Mouse (Mus musculus) liver, embryonic 13.5 days (tissue): ENCODE results near the gene Atp7a. TPM values are rescaled to one million over a fixed set of nuclear protein-coding genes. Genes with fewer than 3 reads are reported as not detected.

Experiments used
- ATAC-seq: fragments of 200-750 bp; cut with Nextera tagmentation; 2 replicates; pipeline ENCODE4 v1.8.0; 2017; ENCODE audit warnings: low read depth, mild to moderate bottlenecking, moderate number of reproducible peaks, moderate library complexity
- DNase-seq: peaks from one replicate; pipeline ENCODE4 v3.0.0; 2022
- H3K27ac ChIP-seq: fragments of 300-500 bp; sonication (generic); 2 replicates; pipeline ENCODE4 v1.5.1; 2015; ENCODE audit warnings: moderate library complexity, mild to moderate bottlenecking, inconsistent platforms
- H3K27me3 ChIP-seq: fragments of 300-500 bp; sonication (generic); 2 replicates; pipeline ENCODE4 v1.6.1; 2015; ENCODE audit warnings: mild to moderate bottlenecking, inconsistent platforms
- H3K36me3 ChIP-seq: fragments of 300-500 bp; sonication (generic); 2 replicates; pipeline ENCODE4 v1.6.1; 2015; ENCODE audit warnings: mild to moderate bottlenecking, inconsistent platforms
- H3K4me1 ChIP-seq: fragments of 300-500 bp; sonication (generic); replicated peaks from 2 replicates; pipeline ENCODE4 v1.6.1; 2015; ENCODE audit warnings: inconsistent platforms
- H3K4me2 ChIP-seq: fragments of 300-500 bp; sonication (generic); 2 replicates; pipeline ENCODE4 v1.6.1; 2015; ENCODE audit warnings: inconsistent platforms, mild to moderate bottlenecking, moderate library complexity
- H3K4me3 ChIP-seq: fragments of 300-500 bp; sonication (generic); replicated peaks from 2 replicates; pipeline ENCODE4 v1.5.1; 2015; ENCODE audit warnings: mild to moderate bottlenecking, inconsistent platforms
- H3K9ac ChIP-seq: fragments of 300-500 bp; sonication (generic); 2 replicates; pipeline ENCODE4 v1.6.1; 2015; ENCODE audit warnings: mild to moderate bottlenecking, inconsistent platforms
- H3K9me3 ChIP-seq: fragments of 300-500 bp; sonication (generic); replicated peaks from 2 replicates; pipeline ENCODE4 v1.6.1; 2016; ENCODE audit warnings: inconsistent platforms
- WGBS: fragments of 180-500 bp; shearing (Covaris S2); methylation state at CpG from one replicate; pipeline ENCODE4 v1.1.7; 2015; ENCODE audit not compliant: insufficient replicate concordance; 5-methylcytosine and 5-hydroxymethylcytosine counted together
- polyA plus RNA-seq: library from polyadenylated mRNA; unstranded; fragments of >200 nt; fragmentation: Nextera tagmentation; extraction: Ambion mirVana; gene quantifications from 2 replicates; pipeline ENCODE4 v1.2.1, GENCODE M21; 2015

Atp7a gene
- polyA plus RNA-seq, 1 experiment from 2014 or later, result 6.7 TPM

- Histone ChIP-seq H3K4me3 (no peak overlapping the region), H3K9me3 (no peaks in the 10 kb centered on the region), H3K27ac (no peak overlapping the region), H3K36me3 (peaks cover 3% of the 10 kb centered on the region; the same call in 1 of the 2 replicates), H3K4me2 (no peak overlapping the region), H3K27me3 (no peaks in the 10 kb centered on the region), H3K4me1 (no peaks in the 10 kb centered on the region), H3K9ac (no peak overlapping the region)
- DNase-seq, result no peak
- no peak for ATAC-seq
These were observed 55.4 kb downstream of the Atp7a start for GRCm38 (mm10) chrX:106082518-106082917.

DNA sequence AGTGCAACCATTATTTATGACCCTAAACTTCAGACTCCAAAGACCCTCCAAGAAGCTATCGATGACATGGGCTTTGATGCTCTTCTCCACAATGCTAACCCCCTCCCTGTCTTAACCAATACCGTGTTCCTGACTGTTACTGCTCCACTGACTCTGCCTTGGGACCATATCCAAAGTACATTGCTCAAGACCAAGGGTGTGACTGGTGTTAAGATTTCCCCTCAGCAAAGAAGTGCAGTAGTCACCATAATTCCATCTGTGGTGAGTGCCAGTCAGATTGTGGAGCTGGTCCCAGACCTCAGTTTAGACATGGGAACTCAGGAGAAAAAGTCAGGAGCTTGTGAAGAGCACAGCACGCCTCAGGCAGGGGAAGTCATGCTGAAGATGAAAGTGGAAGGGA lies 58.1 kb downstream of the Atp7a start:
- Histone ChIP-seq H3K27ac (no peak overlapping the region), H3K4me1 (no peaks in the 10 kb centered on the region), H3K4me2 (no peak overlapping the region), H3K4me3 (no peak overlapping the region), H3K36me3 (no peaks in the 10 kb centered on the region), H3K9me3 (no peaks in the 10 kb centered on the region), H3K27me3 (no peaks in the 10 kb centered on the region), H3K9ac (no peak overlapping the region)
- ATAC-seq (no peak), DNase-seq (no peak)
- 75% methylated on average over 3 of the region's 3 CpGs for WGBS

- Histone ChIP-seq H3K9ac (no peak overlapping the region), H3K4me3 (no peak overlapping the region), H3K36me3 (no peaks in the 10 kb centered on the region), H3K9me3 (no peaks in the 10 kb centered on the region), H3K4me1 (no peaks in the 10 kb centered on the region), H3K27ac (no peak overlapping the region), H3K4me2 (no peak overlapping the region), H3K27me3 (no peaks in the 10 kb centered on the region)
- WGBS, result 72% methylated on average over 2 of the region's 2 CpGs
- no peak for DNase-seq
- ATAC-seq, result no peak
These were observed 58.5 kb downstream of the Atp7a start for GRCm38 (mm10) chrX:106085564-106085963.

DNA sequence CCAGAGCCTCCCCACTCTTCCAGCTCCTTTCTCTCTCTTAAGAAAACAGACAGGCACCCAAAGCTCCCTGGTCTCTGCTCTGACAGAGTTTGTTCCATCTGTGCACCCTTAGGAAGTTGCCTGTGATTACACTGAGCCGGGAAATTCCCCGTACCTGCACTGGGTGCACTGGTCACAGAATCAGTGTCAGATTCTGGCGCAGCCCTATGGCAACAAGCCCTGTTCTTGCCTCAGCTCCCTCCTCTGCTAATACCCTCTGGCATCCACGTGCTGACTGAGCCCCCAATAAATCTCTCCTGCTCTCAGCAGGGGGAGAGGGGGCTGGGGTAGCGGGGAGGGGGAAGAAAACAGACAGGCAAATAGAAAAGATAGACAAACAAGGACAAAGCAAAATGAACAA lies 65.9 kb downstream of the Atp7a start:
- WGBS, result 59% methylated on average over 5 of the region's 5 CpGs
- DNase-seq, result no peak

DNA sequence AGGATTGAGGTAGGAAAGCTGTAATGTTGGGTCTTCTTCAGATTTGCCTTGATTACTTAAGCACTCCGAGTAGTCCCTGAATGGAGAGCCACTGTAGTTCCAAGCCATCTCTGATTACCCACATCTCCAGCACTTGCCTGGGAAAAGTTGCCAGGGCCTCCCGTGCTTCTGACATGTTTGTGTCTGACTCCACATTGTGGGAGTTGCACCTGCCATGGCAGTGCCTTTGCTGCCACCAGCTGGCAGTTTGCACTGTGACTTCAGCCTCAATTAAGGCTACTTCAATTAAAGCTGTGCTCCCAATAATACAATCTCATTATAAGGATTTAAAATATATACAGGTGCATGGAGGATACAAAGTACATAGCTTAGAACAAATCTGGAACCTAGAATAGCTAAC lies 78.4 kb downstream of the Atp7a start:
- WGBS, result 52% methylated on average over 2 of the region's 2 CpGs
- DNase-seq, result no peak
- no peak for ATAC-seq

More for the DNA sequence above, 65.9 kb downstream of the Atp7a start:
- Histone ChIP-seq H3K9me3 (no peaks in the 10 kb centered on the region), H3K9ac (no peak overlapping the region), H3K4me2 (no peak overlapping the region), H3K27me3 (no peaks in the 10 kb centered on the region), H3K4me1 (peaks cover 5% of the 10 kb centered on the region), H3K27ac (no peak overlapping the region), H3K4me3 (no peak overlapping the region), H3K36me3 (no peaks in the 10 kb centered on the region)
- no peak for ATAC-seq

GRCm38 (mm10) chrX:106113881-106114280 lies 86.8 kb downstream of the Atp7a start:
- DNase-seq, result no peak
- no peak overlapping the region for H3K9ac ChIP-seq
- no peaks in the 10 kb centered on the region for H3K9me3 ChIP-seq
- H3K4me3 ChIP-seq, result no peak overlapping the region
- H3K27ac ChIP-seq, result no peak overlapping the region
- H3K4me1 ChIP-seq, result no peaks in the 10 kb centered on the region
- H3K27me3 ChIP-seq, result no peaks in the 10 kb centered on the region
- peaks cover 6% of the 10 kb centered on the region; the same call in 1 of the 2 replicates for H3K36me3 ChIP-seq
- ATAC-seq, result no peak
- no peak overlapping the region for H3K4me2 ChIP-seq
- 48% methylated on average over 4 of the region's 4 CpGs for WGBS

More for the DNA sequence above, 78.4 kb downstream of the Atp7a start:
- H3K4me1 ChIP-seq, result no peaks in the 10 kb centered on the region
- H3K27me3 ChIP-seq, result no peaks in the 10 kb centered on the region
- no peak overlapping the region for H3K9ac ChIP-seq
- peaks cover 2% of the 10 kb centered on the region; the same call in 1 of the 2 replicates for H3K36me3 ChIP-seq
- no peak overlapping the region for H3K27ac ChIP-seq
- no peak overlapping the region for H3K4me2 ChIP-seq
- H3K9me3 ChIP-seq, result no peaks in the 10 kb centered on the region
- no peak overlapping the region for H3K4me3 ChIP-seq

DNA sequence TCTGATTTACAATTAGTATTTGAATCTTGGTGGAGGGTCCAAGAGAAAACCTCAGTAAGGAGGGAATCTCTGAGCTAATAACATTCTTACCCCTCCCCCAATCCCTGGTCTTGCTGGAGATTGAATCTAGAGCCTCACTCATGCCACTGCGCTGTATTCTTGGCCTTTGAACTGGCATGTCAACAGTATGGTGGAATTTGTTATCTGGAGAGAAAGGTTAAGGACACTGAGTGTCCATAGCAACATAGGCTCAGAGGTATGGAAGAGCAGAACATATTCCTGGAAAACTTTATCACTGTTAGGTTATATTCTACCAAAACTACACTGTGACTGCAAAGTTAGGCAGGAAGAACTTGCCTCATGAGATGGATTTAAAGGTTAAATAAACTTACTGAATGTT lies 87.6 kb downstream of the Atp7a start:
- Histone ChIP-seq H3K36me3 (peaks cover 9% of the 10 kb centered on the region; the same call in 1 of the 2 replicates), H3K4me1 (no peaks in the 10 kb centered on the region), H3K9ac (no peak overlapping the region), H3K4me3 (no peak overlapping the region), H3K9me3 (no peaks in the 10 kb centered on the region), H3K27ac (no peak overlapping the region), H3K27me3 (no peaks in the 10 kb centered on the region), H3K4me2 (no peak overlapping the region)
- WGBS, result 75% methylated on average over 1 of the region's 1 CpGs
- no peak for DNase-seq
- ATAC-seq, result no peak

- Histone ChIP-seq H3K27ac (no peak overlapping the region), H3K4me1 (no peaks in the 10 kb centered on the region), H3K9ac (no peak overlapping the region), H3K27me3 (no peaks in the 10 kb centered on the region), H3K9me3 (no peaks in the 10 kb centered on the region), H3K36me3 (0 out of 2 replicates have a peak, but pooled peaks cover 7% of the 10 kb centered on the region), H3K4me2 (no peak overlapping the region), H3K4me3 (no peak overlapping the region)
- 76% methylated on average over 2 of the region's 2 CpGs for WGBS
- DNase-seq, result no peak
- no peak for ATAC-seq
These were observed 95.7 kb downstream of the Atp7a start for GRCm38 (mm10) chrX:106122823-106123222.

DNA sequence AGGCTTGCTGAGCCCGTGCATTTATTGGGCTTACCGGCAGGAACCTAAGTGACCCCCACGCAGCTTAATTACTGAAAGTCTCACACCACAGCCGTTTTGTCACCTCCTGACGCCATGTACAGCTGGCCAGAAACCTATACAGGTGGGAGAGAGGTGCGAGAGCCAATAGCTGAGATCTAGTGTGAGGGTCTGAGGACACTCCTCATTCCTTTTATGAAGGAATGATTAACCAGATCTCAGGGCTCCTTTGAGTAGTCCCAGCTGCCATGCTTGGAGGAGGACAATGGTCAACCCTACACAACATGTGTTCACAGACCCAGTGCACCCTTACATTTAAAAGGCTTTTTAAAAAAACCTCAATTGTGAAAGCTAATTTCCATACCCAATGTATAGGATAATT lies 101.2 kb downstream of the Atp7a start:
- Histone ChIP-seq H3K4me3 (no peak overlapping the region), H3K9me3 (no peaks in the 10 kb centered on the region), H3K27me3 (no peaks in the 10 kb centered on the region), H3K9ac (no peak overlapping the region), H3K4me1 (no peaks in the 10 kb centered on the region), H3K36me3 (no peaks in the 10 kb centered on the region), H3K4me2 (no peak overlapping the region), H3K27ac (no peak overlapping the region)
- WGBS, result 78% methylated on average over 6 of the region's 6 CpGs
- ATAC-seq, result no peak
- DNase-seq, result no peak

- H3K4me3 ChIP-seq, result no peak overlapping the region
- H3K36me3 ChIP-seq, result no peaks in the 10 kb centered on the region
- WGBS, result 73% methylated on average over 4 of the region's 4 CpGs
- no peak overlapping the region for H3K27ac ChIP-seq
- no peak overlapping the region for H3K4me2 ChIP-seq
- H3K4me1 ChIP-seq, result no peaks in the 10 kb centered on the region
- DNase-seq, result no peak
- ATAC-seq, result no peak
- H3K9me3 ChIP-seq, result no peaks in the 10 kb centered on the region
- no peaks in the 10 kb centered on the region for H3K27me3 ChIP-seq
- no peak overlapping the region for H3K9ac ChIP-seq
These were observed 102.8 kb downstream of the Atp7a start for GRCm38 (mm10) chrX:106129877-106130276.

DNA sequence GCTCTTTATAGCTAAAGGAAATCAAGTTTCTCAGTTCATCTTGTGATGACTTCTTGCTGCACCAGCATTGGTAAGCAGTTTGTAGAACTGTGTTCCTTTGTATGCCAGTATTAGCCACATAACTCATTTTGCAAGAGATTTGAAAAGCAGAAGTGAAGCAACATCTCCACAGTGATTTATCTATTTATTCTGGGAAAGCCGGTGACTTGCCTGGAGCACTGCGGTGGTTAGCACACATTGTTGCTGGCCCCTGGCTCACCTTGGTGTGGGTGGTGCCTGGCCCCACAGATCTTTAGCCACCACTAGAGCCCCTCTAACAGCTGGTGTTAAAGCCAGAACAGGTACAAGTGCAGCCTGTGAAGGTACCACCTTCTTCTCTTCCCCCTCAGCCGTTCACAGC lies 107.8 kb downstream of the Atp7a start:
- Histone ChIP-seq H3K9ac (no peak overlapping the region), H3K27ac (no peak overlapping the region), H3K4me3 (no peak overlapping the region), H3K4me1 (peaks cover 13% of the 10 kb centered on the region; the same call in 1 of the 2 replicates), H3K4me2 (peak overlapping the region; percentile 33; the same call in 1 of the 2 replicates), H3K9me3 (no peaks in the 10 kb centered on the region), H3K27me3 (no peaks in the 10 kb centered on the region), H3K36me3 (no peaks in the 10 kb centered on the region)
- WGBS, result 45% methylated on average over 3 of the region's 3 CpGs
- ATAC-seq (no peak), DNase-seq (no peak)

- Histone ChIP-seq H3K27ac (no peak overlapping the region; the same call in 1 of the 2 replicates), H3K4me1 (peaks cover 13% of the 10 kb centered on the region; the same call in 1 of the 2 replicates), H3K27me3 (no peaks in the 10 kb centered on the region), H3K4me2 (peak overlapping the region; percentile 33), H3K9me3 (no peaks in the 10 kb centered on the region), H3K36me3 (no peaks in the 10 kb centered on the region), H3K4me3 (no peak overlapping the region), H3K9ac (no peak overlapping the region)
- ATAC-seq, result no peak
- no peak for DNase-seq
- 63% methylated on average over 4 of the region's 4 CpGs for whole genome bisulfite sequencing
These were observed 108.4 kb downstream of the Atp7a start for GRCm38 (mm10) chrX:106135484-106135883.
